In the genomic region with DNA sequence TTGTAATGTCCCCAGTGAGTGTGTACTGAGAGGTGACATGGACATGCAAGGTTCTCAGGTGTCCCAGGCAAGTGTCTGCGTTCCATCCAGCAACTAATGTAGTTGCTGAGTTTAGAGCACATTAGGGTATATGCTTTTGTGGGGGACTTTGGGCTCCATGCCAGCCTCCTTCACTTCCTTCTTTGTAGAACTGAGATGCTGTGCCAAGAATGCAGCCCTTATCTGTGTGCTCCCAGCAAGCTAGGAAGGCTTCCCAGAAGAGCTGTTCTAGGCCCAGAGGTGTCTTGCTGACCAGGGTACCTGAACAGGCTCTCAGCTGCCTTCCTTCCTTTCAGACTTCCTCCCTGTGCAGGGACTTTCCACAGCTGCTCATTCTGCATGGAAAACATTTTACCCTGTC, we compare ENCODE assay signal across 10 mouse cellular contexts. TPM values are rescaled to one million over a fixed set of nuclear protein-coding genes. Genes with fewer than 3 reads are reported as not detected.
DNase-seq lines count a peak whose midpoint lies in the region; ATAC-seq and TF ChIP-seq lines count a peak whose summit lies in the region.
"Had no signal": no experiment of that assay in that cellular context is flagged by ENCODE, and none has a peak within 500 bp of the region (broad histone marks: within the 10 kb centered on the region; RNA-seq: fewer than 3 reads in every experiment).

No protein-coding gene starts in this region.

- DNase-seq in kidney, postnatal 4 days = peak; percentile 28 to 33
- DNase-seq in kidney, adult 9 months = no peak
- DNase-seq in heart, postnatal 4 days = peak; percentile 49
- no peak for DNase-seq in layer of hippocampus, postnatal 10 days (ENCODE audit: low spot score in 2 of 2)
- no peak for DNase-seq in limb, embryonic 10.5 days (ENCODE audit: low spot score)
- DNase-seq: adrenal gland, postnatal 25 days; cerebellum, adult 11 months had no signal

- TF ChIP-seq CTCF in small intestine, adult 2 months (IDR thresholded peaks at IDR 0.05; ENCODE audit: extremely low read depth, insufficient read length, insufficient replicate concordance, low read depth, low read length) = no peak

- 21% methylated on average over 1 of the region's 1 CpGs for WGBS in small intestine, adult 2 months
- WGBS in limb, embryonic 10.5 days = 96% methylated on average over 1 of the region's 1 CpGs

- peaks cover 44% of the 10 kb centered on the region for H3K4me1 ChIP-seq in small intestine, adult 2 months (ENCODE audit: control insufficient read depth, insufficient read depth, insufficient read length, low read length)
- peaks cover 5% of the 10 kb centered on the region; the same call in 1 of the 2 replicates for H3K4me1 ChIP-seq in limb, embryonic 10.5 days

- H3K27ac ChIP-seq in small intestine, adult 2 months (ENCODE audit: insufficient read depth, low read depth, low read length) = peak overlapping the region; percentile 79
- no peak overlapping the region for H3K27ac ChIP-seq in limb, embryonic 10.5 days

- no peaks in the 10 kb centered on the region for H3K27me3 ChIP-seq in small intestine, adult 2 months (ENCODE audit: control insufficient read depth, insufficient read depth, low read length)
- H3K27me3 ChIP-seq in limb, embryonic 10.5 days (ENCODE audit: low read depth, poor library complexity, severe bottlenecking) = no peaks in the 10 kb centered on the region
- H3K27me3 ChIP-seq: CH12.LX had no signal

- H3K9me3 ChIP-seq in limb, embryonic 10.5 days (replicated peaks) = no peaks in the 10 kb centered on the region

- H3K36me3 ChIP-seq in small intestine, adult 2 months (ENCODE audit: control insufficient read depth, insufficient read depth, low read length) = peaks cover 1% of the 10 kb centered on the region; the same call in 1 of the 2 replicates
- no peaks in the 10 kb centered on the region for H3K36me3 ChIP-seq in limb, embryonic 10.5 days

- TF ChIP-seq POLR2A in small intestine, adult 2 months (IDR thresholded peaks at IDR 0.05; ENCODE audit: low read depth, low read length) = no peak

- peak; percentile 33 for ATAC-seq in common myeloid progenitor, adult 5-6 weeks (replicated peaks; ENCODE audit: low read depth, poor library complexity, severe bottlenecking)

- no peak overlapping the region for H3K4me3 ChIP-seq in small intestine, adult 2 months (ENCODE audit: low read depth, low read length)
- no peak overlapping the region for H3K4me3 ChIP-seq in limb, embryonic 10.5 days

RNA-seq across cellular contexts. Expression of a gene that starts 33.2 kb away (rescaled TPM):
- total RNA-seq in common myeloid progenitor, adult 5-6 weeks (2017) = 6.4 and 9.0 TPM in 2 replicates
- 10 to 100 TPM in 1 of 2 experiments, 1 to 10 TPM in 1; 9.6 to 10.0 TPM for total RNA-seq in heart, postnatal 4 days (2021)
- 4.2 and 11.0 TPM in 2 replicates for polyA plus RNA-seq in small intestine, adult 2 months (2012; rRNA removed)
- total RNA-seq in layer of hippocampus, postnatal 10 days (2021) = 10 to 100 TPM; 26.3 to 28.1 TPM
- 8.0 and 9.6 TPM in 2 replicates for polyA plus RNA-seq in limb, embryonic 10.5 days (2016; fragmentation: Nextera tagmentation; extraction: Ambion mirVana)

Comparison
In these comparisons a context has a peak if more than half of its experiments do, and no peak if none do; other contexts are left out.
1. DNase-seq: peak in kidney, postnatal 4 days (2 of 2) and heart, postnatal 4 days (single experiment); none in kidney, adult 9 months (single experiment), layer of hippocampus, postnatal 10 days (0 of 2) and limb, embryonic 10.5 days (single experiment).